Mouse (Mus musculus) large intestine, adult 2 months (tissue): ENCODE measurements around the gene Apol9a. TPM values are rescaled to one million over a fixed set of nuclear protein-coding genes. Genes with fewer than 3 reads are reported as not detected.
A peak's percentile ranks its signal among the peaks of the same experiment; 100 is the strongest.
"Not testable (repeated sequence)": the region's sequence is repeated elsewhere in the genome, so short reads cannot be mapped to it uniquely, and the experiment has no call there.

Experiments used
- DNase-seq: peaks from one replicate; pipeline ENCODE4 v3.0.0-alpha.2; 2012; ENCODE audit warnings: low read depth, low spot score
- WGBS: fragments of 180-500 bp; shearing (Covaris S2); methylation state at CpG from one replicate; pipeline ENCODE4 v1.1.7; 2018; 5-methylcytosine and 5-hydroxymethylcytosine counted together
- polyA plus RNA-seq: library from polyadenylated mRNA; depleted of rRNA; stranded (reverse); fragments of >200 nt; gene quantifications from 2 replicates; pipeline ENCODE4 v1.2.3, GENCODE M21; 2012; rRNA removed

The Apol9a gene
- polyA plus RNA-seq, result 22.6 and 91.1 TPM in 2 replicates

DNA sequence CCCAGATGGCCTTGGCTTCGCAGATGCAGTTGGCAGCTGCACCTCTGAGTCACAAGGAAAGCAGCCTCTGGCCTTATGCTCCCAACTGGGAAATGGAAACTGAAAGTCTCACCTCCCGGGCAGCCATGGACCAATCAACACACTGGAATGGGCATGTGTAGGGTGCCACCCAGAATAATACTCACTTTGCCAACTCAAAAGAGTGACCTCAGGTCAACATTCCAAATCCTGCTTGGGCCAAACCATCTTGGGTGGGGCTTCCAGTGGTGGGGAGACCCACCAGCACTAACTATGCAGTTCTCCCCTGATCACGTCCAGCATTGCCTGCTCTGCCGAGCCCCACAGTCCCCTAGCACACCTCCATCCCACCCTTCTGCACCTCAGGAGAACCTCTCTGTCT, at the start of gene Apol9a:
Apol9a (minus strand) TSS at position 101 of the 400 bp plus-strand sequence.
- 50% methylated on average over 2 of the region's 4 CpGs for WGBS
- DNase-seq, result not testable (repeated sequence)

DNA sequence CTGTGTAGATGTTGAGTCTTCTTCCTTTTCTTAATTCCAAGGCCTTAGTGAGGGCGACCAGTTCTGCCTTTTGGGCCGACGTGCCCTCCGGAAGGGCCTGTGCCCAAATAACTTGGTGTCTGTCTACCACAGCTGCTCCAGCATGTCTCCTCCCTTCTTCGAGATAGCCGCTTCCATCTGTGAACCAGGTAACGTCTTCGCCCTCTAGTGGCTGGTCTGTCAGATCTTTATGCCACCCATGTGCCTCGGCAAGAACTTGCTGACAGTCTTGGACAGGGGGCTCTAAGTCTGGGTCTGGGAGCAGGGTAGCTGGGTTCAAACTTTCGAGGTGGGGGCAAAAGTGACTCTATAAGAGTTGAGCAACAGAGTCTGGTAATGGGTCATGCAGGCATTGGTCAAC, 39.0 kb upstream of the Apol9a start:
- not testable (repeated sequence) for DNase-seq
- WGBS, result 53% methylated on average over 10 of the region's 10 CpGs

DNA sequence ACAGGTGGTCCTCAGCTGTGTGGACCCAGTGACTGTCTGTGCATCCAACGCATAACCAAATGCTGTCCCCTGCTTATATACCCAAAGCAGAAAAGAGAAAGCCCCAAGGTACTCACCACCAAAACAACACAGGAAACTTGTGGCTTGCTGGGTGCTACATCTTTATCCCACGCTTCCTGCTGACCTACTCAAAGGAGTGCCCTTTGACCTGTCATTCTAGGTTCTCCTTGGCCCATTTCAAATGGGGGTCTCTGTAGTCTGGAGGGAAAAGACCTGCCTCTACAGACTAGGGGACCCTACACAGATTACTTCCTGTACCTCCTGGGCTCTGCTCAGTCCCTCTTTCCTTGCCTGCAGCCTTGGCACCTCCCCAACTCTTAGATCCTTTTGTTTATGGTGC, 36.5 kb upstream of the Apol9a start, which contains the start of gene Apol7b:
Apol7b (minus strand) TSS at position 101 of the 400 bp plus-strand sequence.
- 94% methylated on average over 2 of the region's 2 CpGs for WGBS
- not testable (repeated sequence) for DNase-seq

DNA sequence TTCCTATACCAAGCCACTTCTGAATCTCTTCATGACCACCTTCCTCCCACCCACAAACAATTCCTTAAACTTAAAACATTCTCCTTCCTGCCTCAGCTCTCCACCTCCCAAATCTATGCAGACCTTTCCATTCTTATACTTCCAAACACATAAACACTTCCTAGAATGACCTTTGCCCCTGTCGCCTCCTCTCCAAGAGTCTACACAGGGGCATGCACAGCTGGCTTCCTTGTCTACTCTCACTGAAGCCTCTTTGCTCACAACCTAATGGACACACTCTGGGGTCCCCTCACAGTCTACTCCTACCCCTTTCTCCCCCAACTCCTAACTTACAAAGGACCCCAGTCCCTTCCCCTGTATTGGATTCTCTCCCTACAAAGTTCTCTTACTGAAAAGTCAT, 34.7 kb upstream of the Apol9a start:
- not testable (repeated sequence) for DNase-seq
- WGBS, result 35% methylated on average over 1 of the region's 1 CpGs

DNA sequence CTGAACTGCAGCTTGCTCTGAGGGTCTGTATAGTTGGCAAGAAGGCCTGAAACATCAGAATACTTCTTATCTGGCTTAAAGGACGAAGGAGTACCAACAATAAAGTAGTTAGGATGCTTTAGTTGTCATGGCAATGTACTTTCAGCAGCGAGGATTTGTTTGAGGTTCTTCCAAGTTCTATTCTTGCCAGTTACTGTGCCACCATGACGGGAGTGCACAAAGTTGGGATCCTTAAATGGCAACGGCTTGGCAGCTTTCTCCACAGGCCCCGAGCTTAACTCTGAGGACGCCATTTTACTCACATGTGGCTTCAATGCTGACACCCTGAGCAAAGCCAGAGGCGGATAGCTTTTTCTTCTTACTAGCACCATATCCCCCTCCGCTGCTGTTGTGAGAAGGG, 33.8 kb upstream of the Apol9a start:
- not testable (repeated sequence) for DNase-seq
- WGBS, result 77% methylated on average over 8 of the region's 8 CpGs

DNA sequence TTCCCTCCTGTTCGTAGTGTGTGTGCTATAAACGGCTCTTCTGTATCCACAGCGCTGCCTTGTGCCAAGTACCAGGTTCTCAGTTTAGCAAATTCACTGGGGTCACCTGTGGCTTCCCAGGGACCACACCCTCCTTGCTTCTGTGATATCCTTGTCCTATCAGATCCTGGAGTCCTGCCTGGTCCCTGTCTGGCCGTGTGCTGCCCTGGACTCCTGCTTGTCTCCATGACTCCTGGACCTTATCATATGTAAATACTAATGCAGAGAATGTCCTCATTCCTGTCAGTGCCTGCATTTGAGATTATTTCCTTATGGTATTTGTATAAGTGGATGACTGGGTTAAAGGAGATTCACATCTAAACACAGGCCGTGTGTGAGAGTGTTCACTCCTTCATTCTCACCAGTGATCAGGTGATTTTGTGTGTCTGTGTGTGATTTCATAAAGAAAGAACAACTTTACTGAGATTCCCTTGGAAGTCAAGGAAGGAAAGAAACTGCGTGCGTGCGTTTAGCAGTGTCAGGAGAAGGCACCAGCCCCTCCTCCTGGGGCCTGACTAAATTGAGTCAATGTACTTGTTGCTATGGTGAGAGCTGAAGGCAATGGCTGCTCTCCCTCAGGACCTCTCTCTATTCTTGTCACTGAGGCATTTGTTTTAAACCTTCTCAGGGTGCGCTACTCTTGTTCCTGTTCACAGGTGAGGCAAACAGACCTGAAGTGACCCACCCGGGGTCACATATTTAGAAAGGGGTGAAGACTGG, 17.9 kb upstream of the Apol9a start:
- DNase-seq, result not testable (repeated sequence)
- 33% methylated on average over 9 of the region's 10 CpGs for WGBS

DNA sequence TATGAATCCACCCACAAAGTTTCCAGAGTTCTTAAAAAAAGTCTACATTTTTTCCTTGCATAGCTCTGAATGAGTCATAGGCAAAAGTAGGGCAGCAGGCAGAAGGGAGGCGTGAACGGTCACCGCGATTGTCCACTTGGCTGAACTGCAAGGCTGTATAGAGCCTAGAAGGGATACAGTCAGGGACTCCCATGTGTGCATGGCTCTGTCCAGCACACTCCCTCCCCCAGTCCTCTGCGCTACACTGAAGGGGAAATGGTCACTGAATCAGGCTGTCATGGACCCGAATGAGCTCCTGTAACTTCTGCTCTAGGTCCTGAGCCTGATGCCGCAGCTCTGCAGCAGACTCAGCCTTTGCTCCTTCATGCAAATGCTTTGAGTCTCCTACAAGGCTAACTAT, 12.0 kb upstream of the Apol9a start:
- WGBS, result 60% methylated on average over 3 of the region's 7 CpGs
- DNase-seq, result not testable (repeated sequence)

DNA sequence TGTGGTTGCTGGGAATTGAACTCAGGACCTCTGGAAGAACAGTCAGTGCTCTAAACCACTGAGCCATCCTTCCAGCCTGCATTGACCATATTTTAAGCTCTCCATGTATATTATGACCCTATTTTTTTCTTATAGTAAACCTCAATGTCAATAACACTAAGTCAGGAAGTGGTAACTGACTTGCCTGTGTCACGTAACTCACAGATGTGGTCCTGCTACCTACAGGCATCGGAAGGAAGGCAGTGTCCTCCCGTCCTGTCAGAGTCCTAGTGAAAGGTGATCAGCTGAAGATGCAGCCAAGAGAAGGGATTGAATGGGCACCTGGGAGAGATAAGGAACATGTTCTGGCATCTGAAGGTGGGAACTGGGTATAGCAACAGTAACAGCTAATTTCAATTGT, 8.7 kb upstream of the Apol9a start:
- no CpG with 5 or more reads among the region's 3 CpGs for WGBS
- DNase-seq, result not testable (repeated sequence)

DNA sequence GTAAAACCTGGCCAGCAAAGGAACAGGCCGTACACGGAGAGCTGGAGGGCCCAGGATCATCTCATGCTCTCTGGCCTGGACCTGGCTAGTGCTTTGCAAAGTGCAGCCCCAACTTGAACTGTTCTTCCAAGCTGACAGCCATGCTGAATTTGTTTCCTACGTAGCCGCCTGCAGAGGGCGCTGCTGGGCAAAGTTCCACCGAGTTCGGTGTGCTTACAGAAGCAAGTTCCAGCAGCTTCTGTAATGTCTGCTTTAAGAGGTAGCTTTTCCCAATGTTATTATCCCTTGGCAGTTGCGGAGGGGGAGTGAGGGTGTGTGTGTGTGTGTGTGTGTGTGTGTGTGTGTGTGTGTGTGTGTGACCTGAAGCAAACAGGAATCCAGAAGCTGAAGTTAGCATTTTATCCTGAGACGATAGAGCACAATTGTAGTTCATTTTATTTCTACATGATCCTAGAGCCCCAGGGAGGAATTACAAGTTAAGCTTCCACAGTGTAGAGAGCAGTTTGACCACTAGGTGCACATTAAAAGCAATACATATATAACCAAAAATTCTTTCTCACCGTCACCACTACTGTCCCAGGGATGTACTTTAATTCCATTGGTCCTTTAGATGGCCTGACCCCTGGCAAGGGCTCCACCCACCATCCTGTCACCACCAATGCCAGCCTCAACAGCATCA, 5.9 kb upstream of the Apol9a start:
- 14% methylated on average over 4 of the region's 10 CpGs for WGBS
- not testable (repeated sequence) for DNase-seq

DNA sequence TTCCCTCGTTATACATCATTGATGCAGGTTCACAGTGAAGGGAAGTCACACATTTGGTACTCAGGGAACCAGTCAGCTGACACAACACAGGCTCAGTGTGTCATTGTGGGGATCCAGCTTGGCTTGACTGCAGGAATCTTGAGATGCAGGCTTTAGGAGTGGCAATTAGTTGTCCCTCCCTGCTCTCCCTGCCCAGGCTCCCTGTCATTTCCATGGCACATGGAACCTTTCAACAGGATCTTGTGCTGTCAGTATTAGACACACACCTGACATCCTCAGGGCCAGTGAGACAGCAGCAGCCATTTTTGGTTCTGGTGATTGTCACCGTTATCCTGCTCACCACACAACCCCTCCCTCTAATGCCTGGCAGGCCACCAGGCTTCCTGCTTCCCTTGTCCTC, 4.7 kb upstream of the Apol9a start:
- WGBS, result 62% methylated on average over 2 of the region's 2 CpGs
- DNase-seq, result not testable (repeated sequence)

DNA sequence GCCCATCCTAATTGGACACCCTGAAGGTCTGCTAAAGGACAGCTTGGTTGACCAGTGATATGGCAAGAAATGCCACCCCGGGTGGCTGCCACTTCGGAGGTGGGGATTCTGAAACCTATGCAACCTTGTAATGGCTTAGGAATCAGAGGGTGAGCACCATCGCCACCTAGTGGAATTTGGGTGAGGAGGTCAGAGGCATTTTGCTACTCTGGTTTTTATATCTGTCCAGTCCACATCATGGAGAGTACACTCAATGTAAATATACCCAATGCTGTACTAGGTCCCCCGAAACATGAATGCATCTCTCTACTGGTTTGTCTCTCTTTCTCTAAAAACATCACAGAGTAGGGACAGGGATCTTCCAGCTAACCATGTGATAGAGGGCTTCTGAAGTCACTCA, 1.8 kb upstream of the Apol9a start:
- not testable (repeated sequence) for DNase-seq
- 12% methylated on average over 4 of the region's 4 CpGs for WGBS

DNA sequence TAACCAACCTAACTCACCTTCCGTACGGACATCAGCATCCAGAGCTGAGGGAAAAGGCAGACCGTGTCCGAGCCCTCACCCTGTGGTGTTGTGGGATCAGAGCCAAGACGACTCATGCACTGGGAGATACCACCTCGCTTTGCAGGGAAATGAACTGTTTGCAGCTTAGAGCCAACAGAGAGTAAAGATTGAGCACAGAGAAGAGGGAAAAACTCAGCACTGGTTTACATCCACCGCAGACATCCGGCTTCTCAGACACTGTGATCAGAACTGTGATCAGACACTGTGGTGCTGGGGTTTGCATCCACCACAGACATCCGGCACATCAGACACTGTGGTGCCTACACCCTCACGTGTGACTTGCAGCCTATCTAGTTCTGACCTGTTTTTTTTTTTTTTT, 4.6 kb downstream of the Apol9a start:
- DNase-seq, result not testable (repeated sequence)
- WGBS, result 52% methylated on average over 10 of the region's 10 CpGs

DNA sequence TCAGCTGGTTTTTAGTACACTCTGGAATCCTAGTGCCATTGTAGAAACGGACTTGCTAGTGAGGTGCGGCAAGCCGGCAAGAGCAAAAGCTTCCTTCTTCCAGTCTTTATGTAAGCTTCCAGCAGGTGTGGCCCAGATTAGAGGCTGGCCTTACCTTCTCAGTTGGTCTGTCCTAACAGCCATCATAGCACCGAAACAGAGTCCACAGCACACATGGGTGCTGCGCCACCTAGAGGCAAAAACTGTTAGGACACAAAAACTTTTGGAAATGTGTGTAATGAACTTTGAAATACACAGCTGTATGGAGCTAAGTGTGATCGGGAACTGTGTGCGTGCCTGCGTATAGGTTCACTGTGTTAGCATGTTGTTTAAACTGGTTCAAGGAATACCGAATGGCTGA, 11.9 kb downstream of the Apol9a start, which contains the start of gene Apol7a:
Apol7a (minus strand) TSS at position 84 of the 400 bp plus-strand sequence.
- WGBS, result 27% methylated on average over 9 of the region's 9 CpGs
- DNase-seq, result peak; percentile 71

DNA sequence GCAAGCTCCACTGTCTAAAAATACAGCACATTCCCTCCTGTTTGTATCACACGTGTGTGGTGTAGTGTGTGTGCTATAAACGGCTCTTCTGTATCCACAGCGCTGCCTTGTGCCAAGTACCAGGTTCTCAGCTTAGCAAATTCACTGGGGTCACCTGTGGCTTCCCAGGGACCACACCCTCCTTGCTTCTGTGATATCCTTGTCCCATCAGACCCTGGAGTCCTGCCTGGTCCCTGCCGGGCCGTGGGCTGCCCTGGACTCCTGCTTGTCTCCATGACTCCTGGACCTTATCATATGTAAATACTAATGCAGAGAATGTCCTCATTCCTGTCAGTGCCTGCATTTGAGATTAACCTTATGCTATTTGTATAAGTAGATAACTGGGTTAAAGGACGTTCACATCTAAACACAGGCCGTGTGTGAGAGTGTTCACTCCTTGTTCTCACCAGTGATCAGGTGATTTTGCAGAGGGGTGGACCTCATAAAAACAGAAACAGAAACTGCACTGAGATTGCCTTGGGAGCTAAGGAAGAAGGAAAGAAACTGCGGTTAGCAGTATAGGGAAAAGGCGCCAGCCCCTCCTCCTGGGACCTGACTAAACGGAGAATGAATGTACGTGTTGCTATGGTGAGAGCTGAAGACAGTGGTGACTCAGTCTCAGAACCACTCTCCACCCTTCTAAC, 13.3 kb downstream of the Apol9a start:
- 15% methylated on average over 11 of the region's 11 CpGs for WGBS
- peak; percentile 65 for DNase-seq

DNA sequence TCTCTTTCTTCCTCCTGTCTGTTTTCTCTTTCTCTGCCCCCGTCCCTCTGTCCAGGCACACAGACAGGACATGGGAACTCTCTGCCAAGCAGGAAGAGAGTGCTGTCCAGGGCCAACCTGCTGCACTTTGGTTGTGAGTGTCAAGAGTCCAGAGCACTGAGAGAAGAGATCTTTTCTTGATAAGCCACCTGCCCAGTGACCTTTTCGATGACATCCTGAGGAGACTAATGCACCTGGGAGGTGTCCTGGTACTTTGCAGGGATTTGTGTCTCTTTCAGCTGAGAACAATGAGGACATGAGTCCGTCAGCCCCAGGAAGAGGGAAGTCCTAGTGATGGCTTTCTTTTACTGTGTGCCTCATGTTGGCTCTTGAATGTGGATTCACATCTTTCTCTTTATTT, 17.1 kb downstream of the Apol9a start:
- DNase-seq, result not testable (repeated sequence)
- WGBS, result 56% methylated on average over 3 of the region's 3 CpGs

DNA sequence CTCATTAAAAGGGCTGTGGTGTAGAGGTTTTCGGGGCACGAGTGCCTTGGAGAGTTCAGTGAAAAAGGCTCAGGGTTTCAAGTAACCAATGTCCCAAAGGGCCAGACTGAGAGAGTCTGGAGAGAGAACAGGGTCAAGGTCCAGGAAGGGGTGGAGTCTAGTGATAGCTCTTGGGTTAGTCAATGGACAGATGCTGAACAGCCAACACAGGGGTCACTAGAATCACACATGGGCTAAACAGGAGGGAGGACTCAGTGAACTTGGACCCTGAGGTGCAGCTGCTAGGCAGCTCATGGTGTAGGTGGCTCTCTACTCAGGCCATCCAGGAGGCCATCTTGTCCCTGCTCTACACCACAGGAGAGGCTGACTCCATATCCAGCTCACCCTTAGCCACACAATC, 23.5 kb downstream of the Apol9a start:
- WGBS, result 75% methylated on average over 2 of the region's 2 CpGs
- no peak for DNase-seq

DNA sequence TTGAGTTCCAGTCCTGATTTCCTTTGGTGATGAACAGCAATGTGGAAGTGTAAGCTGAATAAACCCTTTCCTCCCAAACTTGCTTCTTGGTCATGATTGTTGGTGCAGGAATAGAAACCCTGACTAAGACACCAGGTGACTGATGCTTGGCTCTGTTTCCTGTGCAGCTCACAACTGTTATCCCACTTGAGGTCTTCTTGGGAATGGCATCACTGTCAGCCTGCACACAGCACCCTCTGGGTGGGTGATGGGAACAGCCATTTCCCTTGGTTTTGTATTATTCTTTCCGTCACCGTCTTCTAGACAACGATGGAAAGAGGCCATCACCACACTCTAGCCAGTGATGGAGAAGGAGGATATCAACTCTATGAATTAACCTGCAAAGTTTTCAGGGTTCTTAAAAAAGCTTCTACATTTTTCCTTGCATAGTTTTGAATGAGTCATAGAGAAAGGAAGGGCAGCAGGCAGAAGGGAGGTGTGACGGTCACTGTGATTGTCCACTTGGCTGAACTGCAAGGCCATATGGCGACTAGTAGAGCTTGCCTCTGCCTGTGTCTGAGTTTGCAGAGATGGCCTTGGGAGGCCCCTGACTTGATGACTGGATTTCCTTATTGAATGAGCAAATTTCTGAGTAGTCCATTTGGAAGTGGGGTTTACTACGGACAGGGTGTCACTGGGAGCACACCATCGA, 26.4 kb downstream of the Apol9a start:
- no peak for DNase-seq
- WGBS, result 92% methylated on average over 7 of the region's 7 CpGs

DNA sequence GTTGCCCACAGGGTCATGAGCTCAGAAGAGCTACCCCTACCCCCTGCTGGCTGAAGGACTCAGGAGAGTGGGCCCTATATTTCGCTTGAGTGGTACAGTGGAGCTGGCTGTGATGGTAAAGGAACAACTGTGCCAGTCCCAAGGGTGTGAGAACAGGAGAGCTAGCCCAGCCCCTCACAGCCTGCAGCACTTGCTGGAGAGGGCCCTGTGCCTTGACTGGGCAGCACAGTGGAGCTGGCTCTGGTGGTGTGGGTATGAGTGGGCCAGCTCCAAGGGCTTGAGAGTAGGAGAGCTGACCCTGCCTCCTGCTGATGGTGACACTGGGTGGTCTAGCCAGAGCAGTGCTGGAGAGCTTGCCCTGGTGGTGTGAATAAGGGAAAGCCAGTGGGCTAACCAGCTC, 28.1 kb downstream of the Apol9a start:
- DNase-seq, result no peak
- WGBS, result 72% methylated on average over 1 of the region's 1 CpGs

DNA sequence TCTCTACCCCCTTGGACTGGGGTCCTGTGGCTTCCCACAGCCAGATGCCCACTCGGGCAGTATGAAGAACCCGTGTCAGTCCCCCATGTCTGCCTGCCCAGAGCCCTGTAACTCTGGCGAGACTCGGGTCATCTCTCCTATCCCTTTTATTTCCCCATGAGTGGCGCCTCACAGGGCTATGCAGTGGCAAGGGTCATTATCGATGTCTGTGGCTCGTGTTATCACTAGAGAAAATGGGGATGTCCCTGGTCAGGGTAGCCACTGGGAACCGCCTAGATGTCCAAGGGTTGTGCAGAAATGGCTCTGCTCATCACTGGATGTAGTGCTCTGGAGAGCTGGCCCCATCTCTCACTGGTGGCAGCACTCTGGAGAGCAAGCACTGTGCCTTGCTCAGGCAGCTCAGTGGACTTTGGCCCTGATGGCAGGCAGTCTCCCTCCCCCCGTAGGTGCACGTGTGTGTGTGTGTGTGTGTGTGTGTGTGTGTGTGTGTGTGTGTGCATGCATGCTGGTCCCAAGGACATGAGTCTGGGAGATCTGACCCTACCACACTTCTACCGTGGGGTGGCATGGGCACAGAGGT, 28.6 kb downstream of the Apol9a start:
- 49% methylated on average over 11 of the region's 11 CpGs for WGBS
- no peak for DNase-seq
